Mouse (Mus musculus) urinary bladder, postnatal 4 days (tissue): ENCODE data around the gene Bcl2a1b.
"Not testable (repeated sequence)": the region's sequence is repeated elsewhere in the genome, so short reads cannot be mapped to it uniquely, and the experiment has no call there.

ENCODE experiments used
- DNase-seq, 2 experiments: peaks; one replicate each; pipeline ENCODE4 v3.0.0; 2021 to 2022; ENCODE audit warnings: low spot score in 2 of 2

Bcl2a1b gene

GRCm38 (mm10) chr9:89198969-89199416 lies at the start of gene Bcl2a1b, which contains the start of gene Gm29094:
TSS of gene Bcl2a1b (plus strand) at chr9:89199209.
TSS of gene Gm29094 (plus strand) at chr9:89199379.
- DNase-seq, result not testable (repeated sequence)

DNA sequence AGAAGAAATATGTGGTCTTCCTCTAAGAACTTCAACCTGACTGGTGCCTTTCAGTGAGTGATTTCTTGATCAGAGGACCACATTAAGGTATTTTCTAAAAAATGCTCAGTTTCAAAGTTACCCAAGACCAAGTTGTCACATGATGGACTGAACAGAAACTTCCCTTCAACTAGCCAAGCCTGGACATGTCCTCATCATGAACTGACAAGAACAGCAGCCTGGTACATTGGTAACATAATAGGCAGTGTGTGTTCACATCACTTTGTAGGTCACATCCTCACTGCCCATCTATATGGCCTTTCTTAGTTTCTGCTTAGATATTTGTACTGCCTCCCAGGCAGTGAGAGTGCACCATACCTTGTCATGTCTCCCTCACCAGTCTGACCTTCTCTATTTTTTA lies 26.5 kb upstream of the Bcl2a1b start:
- DNase-seq, result not testable (repeated sequence)

- DNase-seq, result peak; percentile 34 to 76
Observed at GRCm38 (mm10) chr9:89178833-89179232, 20.2 kb upstream of the Bcl2a1b start.

DNA sequence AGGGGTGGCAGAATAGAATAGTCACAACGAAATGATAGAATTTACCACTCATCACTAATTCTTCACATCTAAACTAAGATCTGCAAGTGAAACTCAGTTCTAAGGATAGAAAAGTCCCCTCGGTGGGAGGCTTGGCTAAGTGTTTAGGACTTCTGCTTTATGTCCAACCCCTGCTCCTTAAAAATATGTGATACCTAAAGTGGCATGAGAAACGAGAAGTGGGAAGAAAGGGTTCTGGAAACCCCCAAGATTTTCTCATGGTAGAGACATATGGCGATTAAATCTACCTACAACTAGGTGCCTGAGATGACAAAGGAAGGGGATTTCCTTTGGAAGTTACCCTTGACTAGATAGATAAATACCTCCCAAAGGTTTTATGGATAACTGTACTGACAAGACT lies 19.5 kb upstream of the Bcl2a1b start:
- DNase-seq, result not testable (repeated sequence)

GRCm38 (mm10) chr9:89187006-89187405 lies 12.0 kb upstream of the Bcl2a1b start:
- not testable (repeated sequence) for DNase-seq

DNA sequence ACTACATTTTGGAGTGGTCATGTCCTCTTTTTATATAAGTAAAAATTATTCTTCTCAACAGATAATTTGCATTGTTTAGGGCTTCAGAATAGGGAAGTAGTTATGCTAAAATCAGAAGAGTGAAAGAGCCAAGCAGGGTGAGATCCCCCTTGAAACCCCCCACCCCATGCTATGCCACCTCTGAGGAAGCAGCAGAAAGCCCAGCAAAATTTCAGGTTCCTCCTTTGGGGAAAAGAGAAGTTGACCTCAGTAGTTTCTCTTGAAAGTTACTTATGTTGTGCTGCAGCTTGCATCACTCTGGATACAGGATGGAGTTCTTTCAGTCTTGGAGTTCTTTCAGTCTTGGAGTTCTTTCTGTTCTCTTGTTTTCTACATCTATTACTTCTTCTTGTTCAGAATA lies 3.5 kb upstream of the Bcl2a1b start:
- DNase-seq, result not testable (repeated sequence)

- DNase-seq, result not testable (repeated sequence)
Observed at GRCm38 (mm10) chr9:89197509-89197908, 1.5 kb upstream of the Bcl2a1b start.

DNA sequence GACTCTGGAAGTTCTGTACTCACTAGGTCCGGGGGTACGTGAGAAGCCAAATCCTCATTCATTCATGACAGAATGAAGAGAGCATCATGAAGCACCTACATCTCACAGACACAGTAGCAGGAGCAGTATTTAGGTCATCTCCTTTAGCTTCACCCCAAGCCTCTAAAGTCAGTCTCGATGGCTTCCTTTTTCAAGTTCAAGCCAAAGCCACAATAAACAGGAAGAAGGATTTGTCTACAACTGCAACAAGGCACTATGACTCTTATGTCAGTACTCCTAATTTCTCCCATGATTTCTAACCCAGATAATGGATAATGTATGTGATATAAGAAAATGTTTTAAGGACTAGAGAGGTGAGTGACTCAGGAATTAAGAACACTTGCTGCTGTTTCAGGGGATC lies 660 bp upstream of the Bcl2a1b start:
- DNase-seq, result not testable (repeated sequence)

GRCm38 (mm10) chr9:89202256-89202655 lies 3.2 kb downstream of the Bcl2a1b start:
- not testable (repeated sequence) for DNase-seq

GRCm38 (mm10) chr9:89208939-89209338 lies 9.9 kb downstream of the Bcl2a1b start:
- not testable (repeated sequence) for DNase-seq

DNA sequence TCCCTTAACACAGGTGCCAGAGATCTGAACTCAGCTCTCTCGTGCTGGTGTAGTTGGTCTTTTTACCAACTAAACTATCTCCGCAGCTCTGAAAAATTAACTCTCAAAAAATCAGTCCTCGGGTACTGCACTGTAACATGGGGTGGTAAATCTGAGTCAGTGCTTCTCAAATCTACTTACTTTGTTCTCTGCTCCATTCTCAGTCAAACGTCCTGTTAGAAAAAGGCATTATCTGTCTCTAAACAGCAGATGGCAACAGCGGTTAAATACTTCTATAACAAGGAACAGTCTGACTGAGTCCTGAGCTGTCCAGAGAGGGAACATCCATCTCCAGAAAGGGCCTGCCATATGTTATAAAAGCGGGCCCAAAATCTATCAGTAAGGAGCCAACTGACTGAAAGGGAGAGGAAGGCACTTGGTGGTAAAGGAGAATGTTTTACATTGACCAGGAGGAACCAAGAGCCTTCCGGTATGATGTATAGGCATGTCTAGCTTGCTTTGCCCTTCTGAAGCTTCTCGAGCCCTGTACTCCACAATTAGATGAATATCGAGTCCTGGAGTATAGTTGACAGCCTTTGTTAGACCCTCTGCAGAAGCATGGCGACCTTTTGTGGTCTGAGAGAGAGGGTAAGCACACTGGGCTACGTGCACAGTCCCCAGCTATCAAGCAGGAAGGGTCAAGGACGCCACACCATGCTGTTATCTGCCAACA lies 11.5 kb downstream of the Bcl2a1b start, which contains the start of gene Mthfs:
Gene Mthfs, plus strand, starts transcription at position 324 of the 712 bp plus-strand sequence.
- DNase-seq, result not testable (repeated sequence)

GRCm38 (mm10) chr9:89211065-89211858 lies 12.3 kb downstream of the Bcl2a1b start:
- peak; percentile 79 to 88 for DNase-seq

- not testable (repeated sequence) for DNase-seq
Observed at GRCm38 (mm10) chr9:89212428-89212827, 13.4 kb downstream of the Bcl2a1b start.

DNA sequence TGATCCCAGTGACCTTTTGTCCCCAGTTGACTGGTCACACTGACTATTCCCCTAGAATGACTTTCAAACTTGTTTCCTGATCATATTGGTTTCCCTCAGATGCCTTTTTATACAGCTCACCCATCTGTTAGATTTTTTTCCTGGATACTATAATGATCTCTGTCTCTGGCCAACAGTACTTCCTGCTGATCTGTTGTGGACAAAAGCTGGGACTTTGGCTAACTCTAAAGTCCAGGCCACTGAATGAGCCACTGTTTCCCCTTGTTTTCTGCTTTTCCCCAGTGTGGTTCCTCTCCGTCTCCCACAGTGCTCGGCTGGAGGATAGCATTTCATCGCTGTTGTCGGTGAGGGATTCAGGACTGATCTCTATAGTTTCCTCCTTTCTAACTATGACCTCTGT lies 19.2 kb downstream of the Bcl2a1b start:
- not testable (repeated sequence) for DNase-seq

DNA sequence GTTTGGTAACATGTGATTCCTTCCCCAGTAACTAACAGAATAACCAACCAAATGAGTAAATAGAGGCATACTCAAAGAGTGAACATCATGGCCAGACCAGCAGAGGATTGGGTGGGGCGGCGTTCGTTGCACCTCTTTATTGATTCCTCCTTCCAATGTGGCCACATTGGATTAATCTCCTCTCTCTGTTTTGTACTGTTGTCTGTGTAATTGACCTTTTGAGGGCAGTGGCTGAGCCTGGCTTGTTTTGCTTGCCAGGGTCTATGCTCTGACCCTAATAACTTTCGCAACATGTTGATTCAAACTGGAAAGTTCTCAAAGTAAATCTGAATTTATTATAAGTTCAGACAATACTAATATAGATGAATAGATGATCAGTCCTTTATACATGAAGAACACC lies 20.7 kb downstream of the Bcl2a1b start:
- not testable (repeated sequence) for DNase-seq

GRCm38 (mm10) chr9:89220704-89221287 lies 21.8 kb downstream of the Bcl2a1b start:
- not testable (repeated sequence) for DNase-seq

DNA sequence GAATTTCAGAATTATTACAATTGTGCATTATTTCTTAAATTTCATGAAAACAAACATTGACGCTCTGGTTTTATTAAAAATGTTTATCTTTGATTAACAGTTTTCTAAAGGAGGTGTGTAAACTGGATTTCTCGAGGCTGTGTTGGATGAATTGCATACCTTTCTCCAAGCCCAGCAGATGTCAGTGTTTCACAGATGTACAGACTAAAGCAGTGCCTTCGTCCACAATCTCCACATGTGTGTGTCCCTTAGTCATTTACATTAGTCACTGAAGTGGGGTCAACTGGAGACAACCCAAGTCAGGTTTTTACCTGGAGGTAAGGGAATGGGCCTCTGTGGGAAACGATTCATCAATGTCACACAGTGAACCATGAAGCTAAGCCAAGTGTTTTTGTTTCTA lies 27.1 kb downstream of the Bcl2a1b start:
- no peak for DNase-seq

DNA sequence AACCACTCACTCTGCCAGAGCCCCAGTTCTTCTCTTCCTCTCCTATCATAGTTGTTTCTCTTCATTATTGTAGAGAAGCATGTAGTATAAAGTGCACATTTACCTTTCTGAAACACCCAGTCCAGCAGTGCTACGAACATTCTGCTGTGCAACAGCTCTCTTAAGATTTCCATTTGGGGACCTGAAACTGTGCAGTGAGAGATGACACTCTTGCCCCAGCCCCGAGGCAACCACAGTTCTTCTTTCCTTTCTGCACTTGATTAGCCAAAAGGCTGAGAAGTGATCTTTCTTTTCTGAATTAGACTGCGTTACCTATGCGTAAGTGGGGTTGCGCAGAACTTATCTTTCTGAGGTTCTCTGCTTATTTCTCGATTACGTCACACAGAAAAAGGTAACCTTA lies 29.1 kb downstream of the Bcl2a1b start:
- DNase-seq, result no peak

GRCm38 (mm10) chr9:89230897-89231497 lies 32.0 kb downstream of the Bcl2a1b start:
- not testable (repeated sequence) for DNase-seq

GRCm38 (mm10) chr9:89237131-89237530 lies 38.1 kb downstream of the Bcl2a1b start:
- not testable (repeated sequence) for DNase-seq

DNA sequence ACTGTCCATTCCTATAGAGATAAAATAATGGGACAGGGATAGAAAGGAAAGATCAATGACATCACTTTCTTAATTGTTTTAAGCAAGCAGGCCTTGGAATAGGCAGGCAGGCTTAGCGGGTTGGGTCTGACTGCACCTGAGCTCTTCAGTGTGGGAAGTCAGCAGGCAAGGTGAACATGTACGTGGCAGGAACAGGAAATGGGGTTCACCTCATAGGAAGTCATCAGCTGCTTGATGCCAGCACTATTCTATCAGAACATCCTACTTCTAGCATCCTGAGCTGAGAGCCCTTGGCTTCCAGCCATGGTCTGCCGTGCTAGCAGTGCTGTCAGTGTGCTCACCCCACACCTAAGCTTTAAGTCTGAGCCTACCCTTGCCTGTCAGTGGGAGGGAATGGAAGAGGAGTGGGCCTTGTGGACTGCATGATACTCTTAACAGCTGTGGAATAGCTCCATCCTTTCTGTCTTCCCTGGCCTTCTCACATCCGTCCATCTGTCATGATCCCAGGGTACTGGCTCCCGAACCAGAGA lies 40.0 kb downstream of the Bcl2a1b start:
- not testable (repeated sequence) for DNase-seq
